Mouse (Mus musculus): ENCODE measurements around the gene Krtap31-1.
"Not testable (repeated sequence)": the region's sequence is repeated elsewhere in the genome, so short reads cannot be mapped to it uniquely, and the experiment has no call there.

Gene Krtap31-1

GRCm38 (mm10) chr11:99907620-99908019 lies at the start of gene Krtap31-1:
Gene Krtap31-1, plus strand, starts transcription at chr11:99907920.
- no peak for DNase-seq (ENCODE audit: low spot score in 2 of 2)

DNA sequence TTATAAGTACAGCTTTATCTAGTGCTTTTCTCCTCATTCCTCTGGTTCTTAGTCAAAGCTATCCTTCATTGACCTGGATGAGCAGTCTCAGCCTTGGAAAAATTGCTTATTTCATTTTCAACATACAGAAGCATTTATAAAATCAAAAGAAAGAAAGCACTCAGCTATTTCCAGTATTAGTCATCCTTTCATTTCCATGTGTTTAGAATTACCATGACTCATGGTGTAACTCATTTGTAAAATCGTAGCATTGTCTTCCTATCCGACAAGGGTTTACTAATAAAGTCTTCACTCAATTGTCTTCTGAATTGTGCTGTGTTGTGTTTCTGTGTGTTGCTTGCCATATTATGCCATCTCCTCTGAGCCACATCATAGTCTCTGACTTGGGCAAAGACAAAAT lies 49.0 kb upstream of the Krtap31-1 start:
- DNase-seq (ENCODE audit: low spot score in 2 of 2): no peak

- DNase-seq (ENCODE audit: low spot score in 2 of 2): not testable (repeated sequence)
Measured at GRCm38 (mm10) chr11:99864176-99864575, 43.5 kb upstream of the Krtap31-1 start, which contains the start of gene Gm11559. Gene Gm11559, plus strand, starts transcription at chr11:99864476.

- not testable (repeated sequence) for DNase-seq (ENCODE audit: low spot score in 2 of 2)
Measured at GRCm38 (mm10) chr11:99873089-99873488, 34.6 kb upstream of the Krtap31-1 start, which contains the start of gene Krtap9-1. Gene Krtap9-1, plus strand, starts transcription at chr11:99873389.

DNA sequence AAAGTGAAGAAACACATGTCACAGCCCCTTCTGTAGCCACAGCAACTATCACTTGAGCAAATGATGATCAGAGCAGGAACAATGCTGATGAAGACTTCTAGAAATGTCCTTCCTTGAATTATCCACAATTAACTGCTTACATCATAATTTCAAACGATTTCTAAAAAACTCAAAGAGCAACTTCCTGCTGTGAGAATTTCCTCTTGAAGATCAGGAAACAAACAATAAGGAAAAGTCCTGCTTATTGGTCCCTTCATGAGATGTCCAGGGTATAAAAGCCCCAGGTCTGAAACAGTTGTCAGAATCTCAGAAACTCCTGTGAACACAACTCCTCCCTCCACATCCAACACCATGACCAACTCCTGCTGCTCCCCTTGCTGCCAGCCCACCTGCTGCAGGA lies 28.8 kb upstream of the Krtap31-1 start, which contains the start of gene Gm11567:
Gene Gm11567, plus strand, starts transcription at position 301 of the 400 bp plus-strand sequence.
- not testable (repeated sequence) for DNase-seq (ENCODE audit: low spot score in 2 of 2)

GRCm38 (mm10) chr11:99914451-99914850 lies 6.7 kb downstream of the Krtap31-1 start, which contains the start of gene Gm11565:
Gene Gm11565, plus strand, starts transcription at chr11:99914751.
- DNase-seq (ENCODE audit: low spot score in 2 of 2): no peak

- DNase-seq (ENCODE audit: low spot score in 2 of 2): no peak
Measured at GRCm38 (mm10) chr11:99935991-99936390, 28.3 kb downstream of the Krtap31-1 start, which contains the start of gene Krtap31-2. Gene Krtap31-2, plus strand, starts transcription at chr11:99936291.

- DNase-seq (ENCODE audit: low spot score in 2 of 2): no peak
Measured at GRCm38 (mm10) chr11:99937751-99938264, 30.1 kb downstream of the Krtap31-1 start.

DNA sequence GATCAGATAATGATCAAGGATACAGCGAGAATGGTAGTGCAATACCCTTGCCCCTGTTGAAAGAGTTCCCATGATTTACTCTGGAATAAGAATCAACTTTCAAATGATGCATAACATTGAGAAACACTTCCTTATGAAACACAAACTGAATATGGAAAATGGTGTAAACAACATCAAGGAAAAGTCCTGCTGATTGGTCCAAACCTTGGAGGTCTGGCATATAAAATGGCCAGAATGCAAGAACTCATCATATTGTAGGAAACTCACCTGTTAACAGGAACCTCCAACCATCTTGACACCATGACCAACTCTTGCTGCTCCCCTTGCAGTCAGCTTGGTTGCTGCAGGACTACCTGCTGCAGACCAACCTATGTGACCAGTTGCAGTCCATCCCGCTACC lies 40.5 kb downstream of the Krtap31-1 start, which contains the start of gene Krtap9-5:
Gene Krtap9-5, plus strand, starts transcription at position 301 of the 400 bp plus-strand sequence.
- DNase-seq (ENCODE audit: low spot score in 2 of 2): no peak
